In genomic region chr3:30488808-30489207, GRCm38 (mm10) we compare ENCODE assay signal across 35 mouse cellular contexts. TPM values are rescaled to one million over a fixed set of nuclear protein-coding genes. Genes with fewer than 3 reads are reported as not detected.
"Had no signal": no experiment of that assay in that cellular context is flagged by ENCODE, and none has a peak within 500 bp of the region (broad histone marks: within the 10 kb centered on the region; RNA-seq: fewer than 3 reads in every experiment).

No protein-coding gene starts in this region.

- H3K27me3 ChIP-seq: heart, embryonic 12.5 days; heart, embryonic 13.5 days; heart, embryonic 15.5 days; hindbrain, embryonic 15.5 days; intestine, embryonic 15.5 days had no signal

- H3K4me3 ChIP-seq: heart, embryonic 12.5 days; heart, embryonic 13.5 days; heart, embryonic 15.5 days; hindbrain, embryonic 10.5 days; hindbrain, embryonic 12.5 days; hindbrain, embryonic 13.5 days; hindbrain, embryonic 15.5 days; intestine, embryonic 15.5 days; kidney, embryonic 15.5 days; layer of hippocampus, adult 2 months; left cerebral cortex, adult 2 months had no signal

- ATAC-seq: hindbrain, embryonic 16.5 days; hindbrain, postnatal 0 days; inflammation-experienced regulatory T-cells, adult 6 months; intestine, embryonic 15.5 days; intestine, embryonic 16.5 days; intestine, postnatal 0 days had no signal

- H3K4me1 ChIP-seq: heart, embryonic 13.5 days; heart, embryonic 15.5 days; hindbrain, embryonic 13.5 days; hindbrain, embryonic 15.5 days had no signal

- H3K4me2 ChIP-seq: heart, embryonic 11.5 days; heart, embryonic 12.5 days; heart, embryonic 13.5 days; heart, embryonic 15.5 days; hindbrain, embryonic 12.5 days; hindbrain, embryonic 13.5 days; hindbrain, embryonic 14.5 days; hindbrain, embryonic 15.5 days; intestine, embryonic 15.5 days; kidney, embryonic 15.5 days had no signal

- H3K9me3 ChIP-seq: heart, embryonic 12.5 days; heart, embryonic 15.5 days; hindbrain, embryonic 15.5 days; intestine, embryonic 15.5 days; kidney, embryonic 15.5 days had no signal

- H3K27ac ChIP-seq: heart, embryonic 13.5 days; heart, embryonic 15.5 days; hindbrain, embryonic 10.5 days; hindbrain, embryonic 12.5 days; hindbrain, embryonic 13.5 days; hindbrain, embryonic 14.5 days; hindbrain, embryonic 15.5 days; hindbrain, postnatal 0 days; intestine, embryonic 15.5 days; kidney, embryonic 15.5 days; kidney, postnatal 0 days; layer of hippocampus, adult 2 months; left cerebral cortex, adult 2 months had no signal

- DNase-seq: heart, postnatal 10 days; heart, postnatal 14 days; heart, postnatal 36 days; heart, postnatal 4 days; kidney, adult 11 months; kidney, adult 18-20 months; kidney, adult 2 months; kidney, adult 8-10 months; kidney, adult 9 months; kidney, postnatal 10 days; kidney, postnatal 14 days; kidney, postnatal 25 days; kidney, postnatal 36 days; kidney, postnatal 4 days; layer of hippocampus, adult 9-11 months; layer of hippocampus, postnatal 36 days had no signal

- H3K9ac ChIP-seq: heart, embryonic 12.5 days; heart, embryonic 13.5 days; heart, embryonic 15.5 days; hindbrain, embryonic 12.5 days; hindbrain, embryonic 13.5 days; hindbrain, embryonic 14.5 days; hindbrain, embryonic 15.5 days; intestine, embryonic 15.5 days; kidney, embryonic 15.5 days had no signal

- H3K36me3 ChIP-seq: heart, embryonic 12.5 days; heart, embryonic 13.5 days; heart, embryonic 15.5 days; hindbrain, embryonic 12.5 days; hindbrain, embryonic 13.5 days; hindbrain, embryonic 15.5 days; intestine, embryonic 15.5 days; kidney, embryonic 15.5 days had no signal

RNA-seq across cellular contexts. Expression of gene Mecom, which starts 59.0 kb away (rescaled TPM):
- polyA plus RNA-seq: inflammation-experienced regulatory T-cells, adult 6 months had no signal
